Mouse (Mus musculus) spleen, postnatal 14 days (tissue): ENCODE measurements around the gene Cdh22.

ENCODE experiments used
- DNase-seq, 2 experiments: peaks; one replicate each; pipeline ENCODE4 v3.0.0; 2021 to 2022; ENCODE audit warnings: low spot score in 2 of 2

The Cdh22 gene

DNA sequence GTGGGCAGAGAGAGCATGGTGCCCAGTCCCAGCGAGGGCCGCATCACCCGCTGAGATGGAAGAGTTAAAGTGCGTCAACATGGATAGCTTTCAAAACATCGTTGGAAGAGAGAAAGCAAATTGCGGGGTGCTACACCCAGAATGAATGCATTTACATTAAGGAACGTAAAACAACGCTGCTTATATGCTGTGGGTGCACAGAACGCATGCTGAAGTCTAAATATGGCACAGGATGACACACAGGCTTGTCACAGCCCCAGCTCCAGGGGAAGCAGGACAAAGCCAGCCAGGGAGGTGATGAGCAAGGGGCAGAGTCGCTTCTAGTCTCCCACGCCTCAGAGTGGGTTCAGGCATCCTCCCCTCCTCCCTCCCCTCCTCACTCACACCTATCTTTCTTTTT lies 27.0 kb downstream of the Cdh22 start:
- no peak for DNase-seq

DNA sequence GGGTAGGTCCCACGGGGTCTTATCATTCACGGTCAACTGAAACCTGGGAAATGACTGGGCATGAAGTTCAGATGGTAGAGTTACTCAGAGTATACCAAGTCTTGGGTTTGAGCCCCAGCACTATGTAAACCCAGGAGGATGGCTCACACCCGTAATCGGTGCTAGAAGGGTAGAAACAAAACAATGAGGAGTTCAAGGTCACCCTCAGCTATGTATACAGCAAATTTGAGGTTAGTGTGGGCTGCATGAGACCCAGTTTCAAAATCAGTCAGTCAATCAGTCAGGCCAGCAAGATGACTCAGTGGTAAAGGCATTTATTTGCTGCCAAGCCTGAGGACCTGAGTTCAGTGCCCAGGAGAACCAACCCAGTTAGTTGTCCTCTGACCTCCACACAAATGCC lies 27.6 kb downstream of the Cdh22 start:
- DNase-seq: no peak

DNA sequence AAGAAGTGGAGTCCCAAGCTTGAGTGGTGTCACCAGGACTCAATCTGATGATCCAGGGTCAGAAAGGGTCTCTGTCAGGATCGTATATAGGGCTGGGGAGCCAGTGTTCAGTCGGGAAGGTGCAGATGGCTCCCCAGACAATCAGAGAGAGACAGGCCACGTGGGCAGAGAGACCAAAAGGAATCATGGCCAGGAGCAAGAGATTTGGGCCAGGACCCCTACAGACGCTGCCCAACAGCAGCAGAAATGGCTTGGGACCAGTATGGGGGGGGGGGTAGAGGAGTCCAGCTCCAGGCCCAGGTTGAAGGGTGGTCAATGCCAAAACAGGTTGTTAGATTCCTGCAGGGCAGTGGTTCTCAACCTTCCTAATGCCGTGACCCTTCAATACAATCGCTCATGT lies 29.2 kb downstream of the Cdh22 start:
- no peak for DNase-seq

DNA sequence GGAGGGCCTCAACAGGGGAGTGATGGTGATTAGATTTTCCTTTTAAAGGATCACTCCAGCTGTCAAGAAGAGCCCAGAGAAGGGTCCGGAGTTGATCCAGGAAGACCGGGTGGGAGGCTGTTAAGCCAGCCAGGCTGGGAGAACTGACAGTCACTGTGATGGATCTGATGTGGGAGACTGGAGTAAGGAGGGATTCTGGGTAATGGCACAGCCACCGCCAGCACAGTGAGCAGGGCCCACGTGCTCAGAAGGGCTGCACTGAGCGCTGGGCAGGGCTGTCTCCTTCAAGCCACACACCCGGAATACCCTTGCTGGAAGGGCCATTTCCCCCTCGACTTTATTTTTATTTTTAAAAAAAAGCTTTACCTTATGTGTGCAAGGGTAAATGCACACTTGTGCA lies 29.7 kb downstream of the Cdh22 start:
- no peak for DNase-seq

DNA sequence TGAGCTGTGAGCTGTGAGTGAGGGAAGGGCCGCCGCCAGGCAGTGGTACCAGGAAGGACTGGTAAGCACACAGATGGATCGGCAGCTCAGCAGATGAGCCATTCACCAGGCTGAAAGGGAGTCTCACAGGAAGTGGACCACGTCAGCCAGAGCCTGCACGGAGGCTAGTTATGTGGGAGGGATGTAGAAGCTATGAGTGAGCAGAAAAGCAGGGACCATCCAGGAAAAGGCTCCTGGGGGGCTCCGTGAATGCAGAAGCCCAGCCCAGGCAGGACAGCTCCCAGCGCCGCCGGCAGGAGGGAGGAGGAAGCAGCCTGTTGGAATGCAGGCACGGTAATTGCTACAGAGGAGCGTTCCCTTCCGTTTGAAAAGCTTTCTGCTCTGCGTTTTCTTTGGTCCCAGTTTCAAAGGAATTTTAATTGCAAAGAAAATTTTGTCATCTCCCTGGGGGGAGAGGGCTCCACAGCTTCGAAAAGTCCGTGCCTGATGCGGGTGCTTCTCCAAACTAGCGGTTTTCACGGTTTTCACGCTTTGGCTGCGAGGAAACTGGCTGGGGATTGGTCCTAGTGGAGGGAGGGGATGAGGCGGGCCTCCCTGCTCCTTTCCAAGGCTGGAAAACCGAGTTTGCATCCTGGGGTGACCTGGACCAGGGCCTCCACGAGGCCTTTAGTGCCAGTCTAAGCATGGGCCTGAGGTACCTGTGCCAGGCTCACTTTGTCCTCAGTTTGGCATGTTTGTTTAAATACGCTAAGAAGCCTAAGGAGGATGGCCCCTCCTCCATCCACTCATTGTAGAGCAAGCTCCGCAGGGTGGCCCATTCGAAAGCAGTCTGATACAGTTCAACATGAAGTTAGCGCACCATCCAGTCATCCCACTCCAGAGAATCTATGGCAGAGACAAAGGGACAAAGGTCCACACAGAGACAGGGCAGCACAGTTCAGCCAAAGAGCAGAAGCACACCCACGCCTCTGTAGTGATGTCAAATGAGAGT lies 32.6 kb downstream of the Cdh22 start:
- no peak for DNase-seq

DNA sequence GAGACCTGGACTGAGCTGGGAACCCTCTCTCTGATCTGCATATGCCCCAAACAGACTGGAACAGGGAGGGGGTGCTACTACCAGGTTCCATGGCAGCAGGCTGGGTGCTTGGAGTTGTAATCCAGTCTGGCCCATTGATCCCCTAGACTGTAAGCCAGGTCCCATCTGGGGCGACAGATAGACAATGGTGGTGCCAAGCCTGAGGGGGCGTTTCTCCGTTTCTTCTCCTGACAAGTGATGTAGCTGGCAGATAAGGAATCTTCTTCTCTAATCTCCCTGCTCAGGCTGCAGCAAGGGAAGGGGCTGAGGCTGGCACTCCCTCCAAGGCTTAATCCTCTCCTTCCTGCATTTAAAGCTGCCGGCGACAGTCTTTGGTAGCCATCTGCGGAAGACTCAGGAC lies 37.1 kb downstream of the Cdh22 start:
- no peak for DNase-seq

DNA sequence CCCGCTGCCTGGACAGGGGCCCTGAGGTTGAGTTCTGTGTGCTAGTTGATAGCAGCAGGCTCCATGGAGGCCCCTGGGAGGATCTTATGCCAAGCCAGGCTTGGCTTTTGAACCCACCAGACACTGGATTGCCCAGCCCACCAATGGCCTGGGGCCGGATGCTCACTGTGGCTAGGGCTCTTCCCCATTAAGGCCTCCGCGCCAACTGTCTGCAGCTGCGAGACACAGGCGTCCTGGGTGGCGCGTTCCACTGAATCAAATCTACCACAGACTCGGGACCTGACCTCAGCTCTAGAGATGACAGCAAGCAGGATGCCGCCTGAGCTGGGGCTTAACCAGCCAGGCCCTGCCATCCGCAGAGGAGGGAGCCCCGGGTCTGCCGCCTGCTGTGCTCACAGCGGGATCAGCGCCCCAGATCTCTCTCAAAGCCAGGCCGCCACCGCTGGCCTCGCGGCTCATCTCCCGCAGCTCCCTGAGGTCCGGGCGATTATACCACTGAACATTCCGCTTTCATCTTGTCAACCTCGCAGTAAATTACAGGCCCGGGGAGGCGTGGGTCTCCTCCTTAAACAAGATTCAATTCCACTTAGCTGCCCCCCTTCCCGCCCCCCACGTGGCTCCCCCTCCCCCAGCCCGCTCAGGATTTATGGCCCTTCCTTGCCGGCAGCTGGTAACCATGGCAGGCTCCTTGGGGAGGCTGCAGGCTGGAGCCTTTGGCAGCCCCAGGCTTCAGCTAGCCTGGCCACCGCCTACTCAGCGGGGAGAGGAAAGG lies 39.1 kb downstream of the Cdh22 start:
- no peak for DNase-seq

DNA sequence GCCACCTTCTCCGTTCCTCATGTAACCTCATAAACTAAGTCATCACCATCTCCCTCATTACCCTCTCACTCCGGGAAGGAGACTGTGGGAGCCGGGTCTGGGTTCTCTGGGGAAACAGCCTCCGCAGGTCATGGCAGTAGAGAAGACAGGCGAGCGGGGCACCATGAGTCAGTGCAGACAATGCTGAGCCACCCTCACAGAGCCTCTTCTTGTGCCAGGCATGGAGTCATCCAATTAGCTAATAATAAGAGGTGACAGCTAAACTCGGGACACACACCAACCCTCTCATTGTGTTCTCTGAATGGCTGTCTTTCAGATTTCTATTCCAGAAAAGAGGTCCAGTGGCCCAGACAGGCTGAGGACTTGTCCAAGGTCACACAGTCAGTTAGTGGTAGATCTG lies 43.2 kb downstream of the Cdh22 start:
- no peak for DNase-seq

DNA sequence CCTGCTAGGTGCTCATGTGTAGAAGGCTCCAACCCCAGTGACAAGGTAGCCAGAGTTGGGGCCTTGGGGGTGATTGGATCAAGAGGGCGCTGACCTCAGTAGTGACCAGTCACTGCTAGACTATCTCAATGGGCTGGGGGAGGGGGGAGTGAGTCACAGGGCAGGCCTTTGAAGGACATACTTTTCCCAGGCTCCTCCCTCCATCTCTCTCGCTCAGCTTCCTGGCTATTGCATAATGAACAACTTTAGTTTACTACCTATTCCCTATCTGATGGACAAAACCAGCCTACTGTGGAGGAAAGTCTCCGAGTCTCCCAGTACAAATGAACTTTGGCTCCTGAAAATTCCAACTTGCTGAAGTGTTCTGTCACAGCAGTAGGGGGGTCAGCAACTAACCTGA lies 45.1 kb downstream of the Cdh22 start:
- DNase-seq: no peak

DNA sequence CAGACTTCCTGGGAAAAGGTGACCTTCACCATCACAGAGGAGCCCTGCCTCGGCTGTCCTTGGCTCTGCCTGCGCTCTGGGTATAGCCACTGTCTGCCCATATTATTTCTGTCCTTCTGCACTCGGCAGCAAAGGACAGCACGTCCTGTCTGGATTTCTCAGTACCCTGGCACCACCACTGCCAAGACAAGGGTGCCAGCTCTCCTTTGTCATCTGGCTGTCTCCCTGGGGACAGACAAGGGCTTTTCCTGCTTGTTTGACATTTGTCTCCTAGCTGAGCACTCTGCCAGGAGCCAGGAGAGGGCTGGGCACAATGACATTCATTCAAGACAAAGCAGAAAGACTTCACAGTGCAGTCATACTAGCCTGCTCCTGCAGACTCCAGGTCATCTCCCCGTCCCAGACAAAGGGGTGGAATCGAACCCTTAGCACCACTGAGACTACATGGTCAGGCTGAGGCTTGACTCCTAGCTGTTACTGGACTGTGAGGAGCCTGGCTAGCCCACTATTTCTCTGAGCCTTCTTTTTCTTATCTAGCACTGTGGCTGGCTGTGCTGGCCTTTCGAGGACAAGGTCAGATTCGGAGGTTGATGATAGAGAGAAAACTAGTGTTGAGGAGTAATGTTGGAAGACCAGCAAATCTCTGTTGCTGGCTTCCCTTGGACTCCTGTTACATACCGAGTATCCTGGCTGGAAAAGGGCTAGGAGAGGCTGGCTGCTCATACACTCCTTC lies 46.8 kb downstream of the Cdh22 start:
- DNase-seq: no peak

DNA sequence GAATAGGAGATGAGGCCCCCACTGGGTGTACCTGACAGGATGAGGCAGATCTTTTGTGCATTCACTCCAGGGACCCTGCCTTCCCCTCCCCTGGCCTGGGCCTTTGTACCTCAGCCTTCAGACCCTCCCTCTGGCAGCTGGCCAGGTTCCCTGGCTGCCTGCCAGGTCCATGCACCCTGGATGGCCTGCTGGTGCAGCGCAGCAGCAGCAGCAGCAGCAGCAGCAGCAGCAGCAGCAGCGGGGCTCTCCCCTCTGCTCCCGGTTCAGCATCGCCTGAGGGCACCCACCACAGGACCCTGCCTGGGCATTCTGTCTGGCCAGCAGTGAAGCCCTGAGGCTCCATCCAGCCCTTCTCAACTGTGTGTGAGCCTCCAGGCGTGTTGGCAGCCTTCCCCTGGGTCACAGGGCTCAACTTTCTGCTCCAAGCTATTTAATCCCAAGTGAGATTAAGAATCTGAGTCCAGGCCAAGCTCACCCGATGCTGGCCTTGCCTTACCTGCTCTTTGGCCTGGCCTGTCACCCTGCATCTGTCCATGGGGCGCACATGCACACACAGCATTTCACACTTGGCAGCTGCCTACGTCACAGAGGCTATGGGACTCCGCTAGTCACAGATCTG lies 50.5 kb downstream of the Cdh22 start:
- no peak for DNase-seq

DNA sequence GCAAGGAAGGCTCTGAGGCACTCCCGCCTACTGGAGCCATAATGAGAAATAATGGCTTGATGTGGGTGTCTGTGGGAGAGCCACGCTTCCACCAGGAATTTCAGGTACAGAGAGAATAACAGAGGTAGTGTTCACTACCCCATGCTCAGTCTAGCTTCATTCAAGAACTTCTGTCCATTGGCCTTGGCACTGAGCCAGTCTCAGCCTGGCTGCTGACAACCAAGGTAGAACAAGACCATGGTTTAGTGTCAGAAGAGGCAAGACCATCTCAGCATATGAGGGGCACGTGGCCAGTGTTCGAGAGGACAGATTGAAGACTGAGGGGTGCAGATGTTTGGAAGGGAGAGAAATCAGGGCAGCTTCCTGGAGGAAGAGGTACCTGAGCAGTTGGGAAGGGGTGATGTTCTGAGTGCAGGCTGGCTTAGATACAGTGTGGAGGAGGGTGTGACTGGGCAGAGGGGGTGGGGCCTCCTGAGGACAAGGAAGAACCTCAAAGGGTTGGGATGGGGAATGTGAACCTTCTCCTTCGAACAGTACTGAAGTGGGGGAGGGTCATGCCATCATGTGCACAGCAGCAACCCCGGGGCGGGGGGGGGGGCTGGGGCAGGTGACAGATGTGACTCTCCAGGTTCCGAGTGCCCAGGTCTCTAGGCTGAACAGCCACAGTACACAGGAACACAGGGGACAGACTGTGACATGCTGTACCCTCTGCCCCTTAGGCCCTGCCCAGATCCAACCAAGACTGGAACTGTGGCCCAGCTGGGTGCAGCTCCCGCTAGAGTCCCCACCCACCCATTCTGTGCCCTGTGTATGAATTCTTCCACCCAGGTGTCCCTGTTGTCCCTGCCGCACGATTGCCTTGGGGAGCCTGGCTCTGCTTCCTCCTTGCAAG lies 52.3 kb downstream of the Cdh22 start:
- no peak for DNase-seq

DNA sequence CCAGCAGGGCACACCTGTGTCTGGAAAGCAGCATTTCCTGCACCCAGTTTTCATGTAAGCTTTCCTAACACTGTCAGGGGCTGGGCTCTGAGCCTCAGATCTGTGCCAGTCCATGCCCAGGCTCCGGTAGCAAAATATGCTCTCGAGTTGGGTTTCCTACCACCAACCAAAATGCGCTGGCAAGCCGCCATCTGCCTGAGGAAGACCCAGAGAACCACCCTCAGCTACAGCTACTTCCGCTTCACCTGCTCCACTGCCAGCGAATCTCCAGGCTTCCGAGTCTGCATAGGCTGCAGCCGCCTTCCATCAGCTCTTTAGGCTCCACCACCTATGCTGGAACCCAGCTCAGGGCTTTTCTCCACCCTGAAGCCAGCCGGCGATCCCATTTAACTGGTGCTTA lies 55.4 kb downstream of the Cdh22 start:
- no peak for DNase-seq

DNA sequence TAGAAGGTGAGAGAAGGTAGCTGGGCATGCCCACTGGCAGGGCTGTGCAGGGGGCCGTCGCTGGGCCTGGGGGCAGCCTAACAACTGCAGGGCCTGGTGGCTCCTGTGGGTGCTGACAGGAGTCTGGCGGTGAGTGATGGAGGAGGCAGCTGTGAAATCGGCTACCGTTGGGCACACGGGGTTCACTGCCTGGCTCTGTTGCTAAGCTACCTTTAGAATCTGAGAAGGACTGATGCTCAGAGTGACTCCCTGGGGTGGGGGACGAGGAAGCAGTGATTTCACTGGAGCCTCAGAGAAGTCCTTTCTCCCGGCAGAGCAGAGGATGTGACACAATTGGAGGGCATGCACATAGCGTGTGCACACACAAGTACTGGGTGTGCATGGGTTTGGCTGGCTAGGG lies 57.7 kb downstream of the Cdh22 start:
- DNase-seq: no peak

DNA sequence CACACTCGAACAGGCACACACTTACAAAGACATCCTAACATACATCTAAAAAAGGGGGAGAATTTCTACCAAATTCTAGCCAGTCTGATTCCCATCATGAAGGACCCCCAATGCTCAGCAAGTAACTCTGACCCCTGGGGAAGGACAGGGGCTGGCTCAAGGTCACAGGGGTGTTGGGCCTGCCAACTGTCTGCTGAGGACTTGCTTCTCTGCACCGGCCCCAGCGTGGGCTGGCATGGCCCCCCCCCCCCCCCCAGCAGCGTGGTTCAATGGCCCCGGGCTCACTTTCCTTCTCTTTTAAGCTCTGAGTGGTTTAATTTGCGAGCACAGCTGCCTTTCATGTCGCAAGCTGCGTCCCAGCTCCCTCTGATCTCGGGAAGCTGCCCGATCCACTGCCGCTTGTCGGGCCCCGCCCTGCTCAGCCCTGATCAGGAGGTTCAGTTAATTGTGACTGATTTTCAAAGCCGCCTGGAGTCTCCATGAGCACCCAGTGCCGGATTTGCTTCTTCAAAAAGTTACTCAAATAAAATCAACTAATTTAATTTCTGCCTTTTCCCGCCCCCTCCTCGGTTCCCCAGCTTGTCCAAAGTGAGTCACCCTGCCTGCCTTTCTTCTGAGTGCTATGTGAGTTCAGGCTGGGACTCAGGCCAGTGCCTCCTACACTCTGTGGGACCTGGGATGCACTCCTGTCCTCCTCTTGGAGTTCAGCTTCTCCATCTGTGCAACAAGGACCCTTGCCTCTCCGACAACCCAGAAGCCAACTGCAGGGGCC lies 67.8 kb downstream of the Cdh22 start:
- DNase-seq: no peak

DNA sequence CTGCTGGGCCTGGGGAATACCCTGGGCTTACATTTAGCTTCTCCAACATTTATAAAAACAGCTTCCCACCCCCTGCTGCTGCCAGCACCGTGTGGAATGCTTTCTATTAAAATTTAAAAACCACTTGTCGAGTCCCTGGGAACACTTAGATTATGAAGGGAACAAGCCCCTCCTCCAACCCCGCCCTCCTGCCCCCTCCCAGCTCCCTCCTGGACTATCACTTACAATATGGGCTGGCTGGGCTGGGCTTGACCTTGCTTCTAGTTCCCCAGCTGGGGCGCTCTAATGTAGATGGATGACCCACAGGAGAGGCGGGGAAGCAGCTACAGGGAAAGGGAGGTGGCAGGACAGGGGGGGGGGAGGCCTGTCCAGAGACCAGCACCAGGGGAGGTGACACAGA lies 72.4 kb downstream of the Cdh22 start:
- no peak for DNase-seq

DNA sequence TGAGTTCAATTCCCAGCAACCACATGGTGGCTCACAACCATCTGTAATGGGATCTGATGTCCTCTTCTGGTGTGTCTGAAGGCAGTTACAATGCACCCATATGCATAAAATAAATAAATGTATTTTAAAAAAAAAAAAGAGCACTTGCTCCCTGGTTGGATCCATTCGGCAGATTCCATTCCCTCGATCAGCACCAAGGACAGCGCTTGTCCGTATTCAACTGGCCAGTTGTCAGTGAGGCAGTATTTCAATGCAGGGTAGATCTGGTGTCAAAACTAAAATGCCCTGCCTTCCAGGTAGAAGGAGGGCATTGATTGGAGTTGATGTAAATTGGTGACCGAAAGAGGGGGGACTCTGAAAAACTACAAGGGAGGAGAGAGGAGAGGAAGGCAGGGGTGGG lies 74.2 kb downstream of the Cdh22 start:
- DNase-seq: no peak

DNA sequence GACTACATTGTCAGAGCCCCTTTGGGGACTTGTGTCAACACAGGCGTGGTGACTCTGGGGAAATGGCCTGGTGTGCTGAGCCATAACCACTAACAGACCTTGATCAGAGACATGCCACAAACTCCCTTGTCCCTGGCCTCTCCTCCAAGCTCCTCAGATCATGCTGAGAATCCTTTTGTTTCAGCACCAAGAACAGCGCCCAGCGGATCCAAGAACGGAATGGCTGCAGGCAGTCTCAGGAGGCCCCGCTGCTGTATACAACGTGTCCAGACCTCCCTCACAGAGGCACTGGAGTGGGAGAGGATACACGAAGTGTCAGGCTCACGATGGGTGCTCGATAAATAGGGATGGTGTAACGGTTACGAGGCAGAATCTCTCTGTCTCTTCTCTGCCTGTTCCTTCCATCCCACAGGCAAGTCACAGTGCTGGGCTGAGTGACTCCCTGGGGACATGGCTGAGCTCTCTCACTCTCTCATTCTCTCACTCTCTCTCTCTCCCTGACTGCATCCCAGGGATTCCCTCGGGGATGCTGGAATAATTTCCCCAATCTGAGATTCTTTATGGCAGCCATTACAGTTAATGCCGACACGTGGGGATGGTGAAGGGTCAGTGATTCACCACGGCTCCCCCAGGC lies 75.5 kb downstream of the Cdh22 start:
- no peak for DNase-seq

DNA sequence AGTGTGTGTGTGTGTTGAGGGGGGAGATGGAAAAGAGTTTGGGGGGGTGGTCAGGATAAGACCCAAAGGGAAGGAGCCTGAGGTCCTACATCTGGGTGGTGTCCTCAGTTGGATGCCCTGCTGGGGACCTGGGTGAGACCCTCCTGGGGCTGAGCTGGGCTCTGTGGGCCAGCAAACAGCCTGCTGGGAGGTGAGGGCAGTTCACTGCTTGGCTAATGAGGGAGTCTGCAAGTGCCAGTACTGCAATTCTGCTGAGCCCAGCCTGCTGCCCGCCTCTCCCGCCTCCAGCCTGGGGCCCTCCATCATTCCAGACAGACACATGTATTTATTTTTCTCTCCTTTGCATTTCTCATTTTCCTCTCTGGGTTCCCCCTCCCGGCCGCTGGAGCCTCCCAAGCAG lies 76.3 kb downstream of the Cdh22 start:
- DNase-seq: no peak

DNA sequence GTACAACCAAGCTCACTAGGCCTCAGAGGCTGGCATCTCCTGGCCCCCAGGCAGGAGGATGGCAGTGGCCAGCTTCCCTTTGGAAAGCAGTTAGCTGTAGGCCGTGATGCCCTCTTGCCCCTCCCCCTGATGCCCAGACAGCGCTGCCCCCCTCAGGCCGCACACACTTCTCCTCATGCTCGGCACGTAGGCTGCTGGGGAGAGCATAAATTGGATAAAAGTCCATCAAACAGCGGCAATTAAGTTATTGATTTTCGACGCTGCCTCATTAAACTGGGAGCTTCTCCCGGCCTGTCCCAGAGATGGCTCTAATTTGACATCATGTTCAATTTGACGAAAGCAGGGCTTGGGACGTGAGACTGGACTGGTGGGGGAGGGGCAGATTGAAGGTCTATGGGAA lies 76.8 kb downstream of the Cdh22 start:
- DNase-seq: no peak
